Mouse (Mus musculus) gastrocnemius, postnatal 25 days (tissue): Measurements from ENCODE around the gene Gspt1. TPM values are rescaled to one million over a fixed set of nuclear protein-coding genes. Genes with fewer than 3 reads are reported as not detected.

ENCODE experiments used
- DNase-seq: peaks from one replicate; pipeline ENCODE4 v3.0.0; 2022
- microRNA-seq, 2 experiments: library from miRNA; unstranded; fragments of <30 nt; microRNA quantifications; one replicate each; pipeline ENCODE4 v1.2.0; 2021; ENCODE audit warnings: borderline replicate concordance in 2 of 2
- total RNA-seq, 2 experiments: library from RNA; stranded (reverse); gene quantifications; 1 replicate in 1 of 2; 2 replicates in 1 of 2; pipeline ENCODE4 v1.2.3; 2021

Gene Gspt1
- total RNA-seq, 2 experiments from 2014 or later = 53.6 to 54.2 TPM

DNA sequence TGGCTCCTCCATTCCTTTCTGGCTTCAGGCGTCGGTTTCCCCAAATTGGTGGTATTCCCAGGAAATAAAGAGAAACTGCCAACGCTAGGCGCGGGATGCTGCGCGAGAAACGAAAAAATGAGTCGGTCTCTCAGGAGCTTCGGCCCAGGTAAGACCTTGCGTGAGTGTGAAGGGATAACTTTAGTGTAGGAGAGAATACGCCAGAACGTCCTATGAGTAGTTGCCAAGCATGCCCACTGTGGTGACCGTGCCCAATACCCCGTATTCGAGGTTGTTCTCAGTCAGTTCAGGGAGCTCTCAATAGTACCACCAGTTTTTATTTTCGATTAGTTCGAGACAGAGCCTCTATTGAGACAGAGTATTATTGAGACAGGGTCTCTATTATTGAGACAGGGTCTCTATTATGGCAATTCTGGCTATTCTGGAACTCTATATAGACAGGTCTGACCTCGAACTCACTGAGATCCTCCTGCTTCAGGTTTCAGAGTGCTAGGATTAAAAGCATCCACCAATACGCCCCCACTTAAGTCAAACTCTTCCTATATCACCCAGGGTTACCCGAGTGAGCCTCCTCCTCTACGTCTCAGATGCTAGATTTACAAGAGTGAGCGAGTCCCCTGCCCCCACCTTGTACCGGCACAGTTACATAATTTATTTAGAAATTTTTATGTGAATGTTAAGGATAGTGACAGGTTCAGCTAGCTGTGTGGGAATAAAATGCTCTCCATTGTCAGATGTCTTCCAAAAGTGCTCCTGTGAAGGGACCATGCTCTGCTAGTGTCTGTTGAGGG lies 50.3 kb downstream of the Gspt1 start:
- DNase-seq = no peak

DNA sequence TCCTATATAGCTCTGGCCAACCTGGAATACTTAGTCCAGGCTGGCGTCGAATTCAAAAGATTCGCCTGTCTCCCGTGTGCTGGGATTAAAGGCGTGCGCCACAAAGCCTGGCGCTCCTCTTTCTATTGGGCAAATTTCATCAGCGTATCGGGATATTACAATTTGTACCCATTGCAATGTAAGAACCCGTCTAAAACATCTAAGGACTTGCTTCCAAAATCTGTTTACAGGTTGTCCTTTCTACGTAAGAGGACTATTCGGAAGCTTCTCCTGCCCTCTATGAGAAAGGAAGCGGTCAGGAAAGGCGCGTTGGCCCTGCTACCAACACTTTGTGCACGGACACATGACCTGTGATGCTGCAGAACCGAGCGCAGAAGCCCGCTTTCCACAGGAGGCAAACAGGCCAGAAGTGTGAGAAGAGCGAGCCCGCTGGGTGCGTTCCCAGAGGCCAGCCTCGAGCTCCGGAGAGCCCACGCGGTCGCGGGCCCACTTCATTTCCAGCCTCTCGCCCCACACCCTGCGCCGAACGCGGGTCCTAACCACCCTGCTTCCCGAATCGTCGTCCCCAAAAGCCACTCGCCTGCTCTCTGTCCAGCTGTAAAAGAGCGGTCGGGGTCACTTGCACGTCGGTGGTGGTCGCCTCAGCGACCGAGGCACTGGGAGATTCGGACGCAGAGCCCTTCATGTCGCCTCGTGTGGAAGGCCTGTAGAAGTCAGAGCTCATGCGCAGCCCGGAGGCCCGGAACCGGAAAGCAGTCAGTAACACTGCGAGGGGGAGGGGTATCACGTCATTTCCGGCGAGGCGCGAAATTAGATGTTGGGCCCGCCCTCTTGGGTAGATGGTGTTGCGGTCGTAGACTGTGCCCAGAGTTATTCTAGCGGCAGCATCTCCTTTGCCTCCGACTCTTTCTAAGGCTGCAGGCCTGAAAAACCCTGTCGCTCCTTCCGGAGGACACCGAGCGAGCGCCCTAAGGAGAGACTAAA lies 51.3 kb downstream of the Gspt1 start, which contains the start of gene Rsl1d1:
TSS of gene Rsl1d1 (minus strand) at position 761 of the 984 bp plus-strand sequence.
- DNase-seq = peak; percentile 86

DNA sequence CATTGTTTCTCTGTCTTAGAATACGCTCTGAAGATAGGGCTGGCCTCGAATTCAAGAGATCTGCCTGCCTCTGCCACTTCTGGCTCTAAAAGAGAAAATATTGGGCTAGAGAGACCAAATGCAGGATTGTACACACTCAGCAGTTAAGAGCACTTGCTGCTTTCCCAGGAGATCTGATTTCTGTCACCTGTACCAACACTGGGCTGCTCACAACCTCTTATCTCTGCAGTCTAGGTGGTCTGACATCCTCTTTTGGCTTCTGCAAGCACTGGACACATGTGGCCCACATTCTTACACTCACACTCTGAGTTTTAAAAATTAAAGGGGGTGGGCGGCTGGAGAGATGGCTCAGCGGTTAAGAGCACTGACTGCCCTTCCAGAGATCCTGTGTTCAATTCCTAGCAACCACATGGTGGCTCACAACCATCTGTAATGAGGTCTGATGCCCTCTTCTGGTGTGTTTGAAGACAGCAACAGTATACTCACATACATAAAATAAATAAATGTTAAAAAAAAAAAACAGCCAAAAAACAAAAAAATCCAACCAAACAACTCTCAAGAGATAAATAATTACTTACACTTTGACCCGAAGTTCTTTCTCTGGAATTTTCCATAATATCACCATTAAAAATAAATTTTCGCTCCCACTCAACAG lies 52.3 kb downstream of the Gspt1 start:
- DNase-seq = no peak

DNA sequence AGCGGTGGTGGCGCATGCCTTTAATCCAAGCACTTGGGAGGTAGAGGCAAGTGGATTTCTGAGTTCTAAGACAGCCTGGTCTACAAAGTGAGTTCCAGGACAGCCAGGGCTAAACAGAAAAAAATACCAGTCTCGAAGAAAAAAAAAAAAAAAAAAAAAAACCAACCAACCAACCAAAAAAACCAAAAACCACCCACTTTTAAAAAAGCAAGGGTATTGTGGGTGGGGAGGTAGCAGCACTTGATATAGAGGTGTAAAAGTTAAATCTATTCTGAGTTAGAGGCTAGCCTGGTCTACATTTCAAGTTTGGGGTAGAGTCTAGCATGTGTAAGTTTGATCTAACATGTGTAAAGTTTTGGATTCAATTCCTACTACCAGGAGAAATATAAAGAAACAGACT lies 53.9 kb downstream of the Gspt1 start:
- DNase-seq = no peak

DNA sequence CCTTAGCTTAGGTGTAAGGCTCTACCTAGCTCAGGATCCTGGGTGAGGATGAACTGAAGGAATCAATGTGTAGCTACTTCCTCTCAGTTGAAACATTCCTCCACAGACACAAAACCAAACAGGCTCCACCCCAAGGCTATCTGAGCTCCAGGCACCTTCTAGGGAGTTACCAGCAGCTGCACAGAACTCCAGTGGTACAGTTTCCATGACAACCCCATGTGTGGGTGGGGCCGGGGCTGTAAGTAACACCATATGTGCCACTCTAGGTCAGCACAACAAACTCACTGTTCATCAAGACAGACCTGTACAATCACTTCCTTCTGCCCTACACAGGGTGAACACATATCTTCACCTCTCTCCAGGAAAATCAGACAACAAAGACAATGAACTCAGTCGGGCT lies 55.7 kb downstream of the Gspt1 start:
- DNase-seq = no peak

DNA sequence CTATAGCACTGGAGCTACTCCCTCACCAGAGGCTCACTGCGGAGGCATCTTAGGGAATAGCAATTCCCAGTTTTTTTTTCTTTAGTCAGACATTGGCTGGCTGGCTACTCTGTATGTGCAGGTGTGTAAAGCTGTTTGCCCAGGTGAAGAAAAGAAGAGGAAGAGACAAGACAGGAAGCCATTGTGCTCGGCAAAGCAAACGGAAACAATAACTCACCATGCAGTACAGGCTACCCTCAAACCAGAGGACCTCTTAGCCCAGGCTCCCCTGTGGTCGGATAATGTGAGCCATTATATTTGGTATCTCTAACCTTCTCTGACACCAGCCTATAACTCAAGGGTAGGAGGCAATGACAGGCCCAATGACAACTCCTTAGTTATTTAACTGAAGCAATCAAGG lies 57.1 kb downstream of the Gspt1 start:
- DNase-seq = no peak

DNA sequence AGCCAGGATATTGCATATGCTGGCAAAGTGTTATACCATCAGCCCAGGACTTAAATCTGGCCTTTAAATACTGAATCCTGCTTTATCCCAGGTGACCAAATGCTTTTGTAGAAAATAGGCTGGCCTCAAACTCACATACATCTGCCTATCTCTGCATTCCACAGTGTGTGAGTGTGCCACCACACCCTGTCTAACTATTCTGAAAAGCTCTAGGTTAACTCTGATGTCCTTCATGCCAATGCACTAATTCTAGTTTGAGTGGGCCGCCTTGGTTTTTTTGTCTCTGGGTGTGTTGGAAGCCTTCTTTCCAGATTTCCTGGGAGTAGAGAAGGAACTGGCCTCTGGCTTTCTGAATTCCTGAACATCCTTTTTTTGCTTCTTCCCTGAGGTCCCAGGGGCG lies 60.9 kb downstream of the Gspt1 start:
- no peak for DNase-seq

DNA sequence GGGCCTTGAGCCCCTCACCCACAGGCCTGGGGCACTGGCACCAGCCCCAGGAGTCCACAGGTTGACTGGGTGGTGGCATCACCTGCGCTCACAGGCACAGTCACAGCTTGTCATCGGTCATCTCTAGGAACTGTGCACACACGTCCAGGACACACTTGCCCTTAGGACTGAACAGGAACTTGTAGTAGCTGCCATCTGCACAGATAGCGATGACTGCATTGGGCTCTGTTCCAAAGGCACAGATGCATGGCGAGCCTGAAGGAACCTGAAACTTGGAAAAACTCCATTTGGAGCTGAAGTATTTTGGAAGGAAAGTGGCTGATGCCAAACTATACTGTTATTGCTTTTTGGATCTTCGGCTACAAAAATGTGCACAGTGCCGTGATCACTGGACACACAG lies 64.0 kb downstream of the Gspt1 start:
- no peak for DNase-seq

DNA sequence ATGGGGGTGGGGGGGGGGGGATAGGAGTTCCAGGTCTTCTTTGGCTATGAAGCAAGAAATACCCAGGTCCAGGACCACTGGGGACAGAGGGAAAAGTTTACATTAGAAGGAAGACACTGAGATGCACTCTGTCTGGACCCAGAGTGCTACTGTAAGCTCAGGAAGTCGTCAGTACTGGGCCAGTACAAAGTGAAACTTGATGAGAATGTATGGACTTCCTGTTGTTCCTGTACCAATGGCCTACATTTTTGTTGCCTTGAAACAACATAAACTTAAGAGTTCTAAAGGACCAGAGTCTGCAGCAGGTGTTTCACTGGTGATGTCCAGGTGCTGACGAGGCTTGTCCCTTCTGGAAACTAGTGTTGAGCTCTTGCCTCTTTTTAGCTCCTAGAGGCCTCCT lies 76.7 kb downstream of the Gspt1 start:
- no peak for DNase-seq

DNA sequence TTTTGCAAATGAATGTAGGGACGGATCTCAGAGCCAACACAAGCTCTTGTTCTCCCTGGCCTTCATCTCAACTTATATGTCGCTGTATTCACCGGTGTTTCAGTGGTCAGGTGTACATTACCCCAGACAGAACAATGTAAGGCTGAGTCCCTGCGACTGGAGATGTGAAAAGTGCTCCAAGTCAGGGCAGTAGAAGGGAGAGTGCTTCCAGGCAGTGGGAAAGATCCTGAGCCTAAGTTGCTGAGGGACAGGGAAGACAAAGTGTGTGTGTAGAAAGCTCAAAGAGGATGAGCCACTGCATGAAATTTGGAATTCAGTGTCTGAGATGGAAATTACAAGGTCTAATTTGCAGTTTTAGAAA lies 77.3 kb downstream of the Gspt1 start:
- no peak for DNase-seq

DNA sequence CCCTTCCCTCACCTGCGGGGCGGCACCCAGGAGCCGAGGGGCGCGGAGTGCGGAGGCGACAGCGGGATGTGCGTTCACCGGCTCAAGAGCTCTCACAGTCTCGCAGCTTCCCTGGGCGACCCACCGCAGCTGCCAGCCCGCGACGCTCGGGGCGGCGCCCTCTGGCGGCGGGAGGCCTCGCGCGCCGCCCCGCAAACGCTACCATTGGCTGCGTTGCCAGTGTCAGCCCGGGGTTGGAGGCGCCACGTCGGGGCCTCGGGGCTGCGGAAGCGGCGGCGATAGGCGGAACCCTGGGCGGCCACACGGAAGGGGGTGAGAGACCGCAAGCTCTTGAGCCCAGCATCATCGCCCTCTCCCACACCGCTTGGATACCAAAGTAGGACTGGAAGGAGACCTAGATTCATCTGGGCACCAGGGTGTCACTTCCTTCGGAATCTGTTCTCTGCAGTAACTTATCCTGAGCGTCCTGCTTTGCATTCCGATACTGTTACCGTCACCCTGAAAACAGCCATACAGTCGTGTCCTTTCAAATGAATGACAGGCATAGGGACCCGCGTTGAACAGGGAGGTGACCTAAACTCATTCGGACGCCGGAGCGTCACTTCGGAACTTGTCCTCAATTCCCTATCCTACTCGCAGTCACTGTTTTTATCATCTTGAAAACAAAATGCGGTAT lies 77.8 kb downstream of the Gspt1 start, which contains the start of gene Zc3h7a:
TSS of gene Zc3h7a (minus strand) at position 186 of the 676 bp plus-strand sequence.
- peak; percentile 92 for DNase-seq

DNA sequence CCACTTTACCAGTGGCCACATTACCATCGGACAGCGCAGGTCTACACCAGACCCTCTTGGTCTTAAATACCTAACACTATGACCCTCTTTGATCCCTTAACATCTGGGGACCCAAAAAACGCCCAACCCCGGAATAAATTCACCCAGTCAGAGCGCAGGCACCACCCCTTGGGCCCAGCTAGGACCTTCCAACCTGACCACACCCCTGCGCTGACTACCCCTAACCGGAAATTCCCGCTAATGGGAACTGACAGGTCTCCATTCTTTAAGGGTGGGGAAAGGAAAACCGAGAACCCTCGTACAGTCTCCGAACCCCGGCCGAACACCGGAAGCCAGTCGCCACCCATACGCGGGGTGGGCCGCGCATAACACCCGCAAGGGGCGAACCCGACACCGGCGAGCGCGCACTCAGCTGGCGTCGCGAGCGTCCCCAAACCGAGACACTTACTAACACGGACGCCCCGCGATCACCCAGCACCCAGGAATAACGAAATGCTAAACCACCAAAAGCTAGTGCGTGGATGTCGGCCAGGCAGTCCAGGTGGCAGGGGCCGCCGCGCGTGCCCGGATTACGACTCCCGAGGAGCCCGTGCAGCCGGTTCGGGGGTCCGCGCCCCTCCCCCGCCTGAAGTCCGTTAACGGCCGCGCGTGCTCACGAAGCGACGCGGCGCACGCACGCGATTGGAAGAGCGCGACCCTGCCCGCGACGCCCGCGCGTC lies 78.5 kb downstream of the Gspt1 start:
- DNase-seq = peak; percentile 65

DNA sequence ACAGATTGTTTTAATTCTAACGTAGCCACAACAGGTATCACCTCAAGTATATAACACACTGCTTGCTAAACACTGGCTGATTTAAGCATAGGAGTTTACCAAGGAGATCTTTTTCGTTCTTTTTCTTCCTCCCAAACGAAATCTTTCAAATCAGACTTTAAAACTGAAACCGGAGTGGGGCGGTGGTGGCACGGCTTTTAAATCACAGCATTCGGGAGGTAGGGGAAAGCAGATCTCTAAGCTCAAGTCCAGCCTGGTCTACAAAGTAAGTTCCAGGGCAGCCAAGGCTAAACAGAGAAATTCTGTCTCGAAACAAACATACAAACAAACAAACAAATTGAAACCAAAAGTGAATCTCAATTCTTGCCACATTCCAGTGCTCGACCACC lies 79.0 kb downstream of the Gspt1 start:
- DNase-seq = no peak

DNA sequence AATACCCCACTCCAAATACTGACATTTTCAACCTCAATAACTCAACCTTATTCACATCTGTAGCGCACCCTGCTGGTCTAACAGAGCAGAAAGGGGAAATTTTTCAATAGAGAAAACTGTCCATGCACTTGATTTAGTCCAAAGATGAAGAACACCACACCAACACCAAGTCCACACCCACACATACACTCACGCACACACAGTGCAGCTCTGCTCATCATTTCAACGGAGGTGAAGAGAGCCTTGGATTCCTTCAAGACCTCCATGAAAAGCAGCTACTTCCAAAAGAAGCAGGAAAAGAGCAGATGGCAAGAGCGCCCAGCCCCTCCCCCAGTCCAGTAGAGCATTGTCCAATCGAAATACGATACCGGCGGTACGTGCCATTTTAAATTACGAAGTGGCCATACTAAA lies 79.4 kb downstream of the Gspt1 start:
- peak; percentile 8 for DNase-seq

DNA sequence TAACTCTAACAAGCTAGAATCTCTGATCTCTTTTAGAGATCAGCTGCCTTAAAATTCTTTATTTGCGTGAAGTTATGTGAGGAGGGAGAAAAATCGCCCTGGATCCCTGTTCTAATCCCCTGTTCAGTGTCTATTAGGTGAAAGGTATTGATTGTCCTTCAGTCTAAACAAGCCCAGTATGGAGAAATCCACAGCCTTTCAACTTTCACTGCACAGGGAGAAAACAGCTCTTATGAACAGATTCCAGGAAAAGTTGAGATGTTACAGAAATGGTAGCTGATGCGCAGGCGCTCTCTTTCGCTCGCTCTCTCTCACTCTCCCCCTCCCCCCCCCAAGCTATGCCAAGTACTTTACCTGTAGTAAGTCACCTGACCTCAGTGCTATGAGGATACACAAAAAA lies 82.4 kb downstream of the Gspt1 start:
- no peak for DNase-seq

Small RNAs within 50 kb of the gene (microRNA-seq; reads per million reads assigned to microRNA genes)
- 0.79 to 1.5 reads per million in 2 experiments for gene Mir1945

Other genes with a start within 250 kb of the Gspt1 start
- 1 to 10 TPM; 4.2 to 4.4 TPM for gene Snn, start 193.4 kb downstream of the Gspt1 start, total RNA-seq
- 10 to 100 TPM in 1 of 2 experiments, 1 to 10 TPM in 1; 10.0 to 10.1 TPM for gene Litaf, start 188.2 kb downstream of the Gspt1 start, total RNA-seq
- 10 to 100 TPM in 1 of 2 experiments, 1 to 10 TPM in 1; 8.9 to 10.1 TPM for gene Txndc11, start 119.7 kb downstream of the Gspt1 start, total RNA-seq
- gene Zc3h7a, start 77.9 kb downstream of the Gspt1 start, total RNA-seq = 10 to 100 TPM; 18.0 to 18.5 TPM
- 10 to 100 TPM; 43.9 to 45.5 TPM for gene Rsl1d1, start 51.0 kb downstream of the Gspt1 start, total RNA-seq
- not detected for gene Tnfrsf17, start 59.5 kb upstream of the Gspt1 start, total RNA-seq
- 10 to 100 TPM in 1 of 2 experiments, 1 to 10 TPM in 1; 9.2 to 11.9 TPM for gene Snx29, start 68.6 kb upstream of the Gspt1 start, total RNA-seq